Mouse (Mus musculus) layer of hippocampus, postnatal 14 days (tissue): ENCODE data around the gene Sbds. TPM values are rescaled to one million over a fixed set of nuclear protein-coding genes. Genes with fewer than 3 reads are reported as not detected.

Source experiments
- DNase-seq, 2 experiments: peaks; one replicate each; pipeline ENCODE4 v3.0.0; 2021 to 2022; ENCODE audit warnings: low spot score in 2 of 2, mixed read lengths in 1 of 2
- total RNA-seq, 2 experiments: library from RNA; stranded (reverse); gene quantifications; 2 replicates each; pipeline ENCODE4 v1.2.3; 2021

Sbds gene
- total RNA-seq, 2 experiments from 2014 or later = 61.8 to 62.4 TPM

- DNase-seq = no peak
Measured at GRCm38 (mm10) chr5:130203948-130204347, 51.4 kb downstream of the Sbds start.

- DNase-seq = no peak
Measured at GRCm38 (mm10) chr5:130200233-130201029, 54.9 kb downstream of the Sbds start.

- DNase-seq = no peak
Measured at GRCm38 (mm10) chr5:130197981-130198380, 57.3 kb downstream of the Sbds start.

- DNase-seq = no peak
Measured at GRCm38 (mm10) chr5:130197454-130197853, 57.9 kb downstream of the Sbds start.

- DNase-seq = no peak
Measured at GRCm38 (mm10) chr5:130196307-130196706, 59.0 kb downstream of the Sbds start.

Other genes with a start within 250 kb of the Sbds start
- gene Asl, start 226.3 kb downstream of the Sbds start, total RNA-seq = 10 to 100 TPM; 19.2 to 21.5 TPM
- gene Crcp, start 226.2 kb downstream of the Sbds start, total RNA-seq = 10 to 100 TPM; 29.9 to 34.0 TPM
- 10 to 100 TPM; 47.3 to 48.8 TPM for gene Tpst1, start 182.2 kb downstream of the Sbds start, total RNA-seq
- 10 to 100 TPM; 11.5 to 13.3 TPM for gene Kctd7, start 110.7 kb downstream of the Sbds start, total RNA-seq
- 10 to 100 TPM; 34.3 to 38.7 TPM for gene Rabgef1, start 83.7 kb downstream of the Sbds start, total RNA-seq
- gene Tmem248, start 38.4 kb downstream of the Sbds start, total RNA-seq = 10 to 100 TPM; 32.5 to 32.6 TPM
- 10 to 100 TPM; 17.3 to 18.0 TPM for gene Tyw1, start 89 bp upstream of the Sbds start, total RNA-seq
- gene Caln1, start 113.9 kb upstream of the Sbds start, total RNA-seq = 100 to 1,000 TPM; 151 to 159 TPM
- gene A330070K13Rik, start 129.1 kb upstream of the Sbds start, total RNA-seq = 1 to 10 TPM; 2.9 to 4.1 TPM